Mouse (Mus musculus) skeletal muscle tissue, adult 2 months (tissue): ENCODE measurements around the gene Sesn1.
"Not testable (repeated sequence)": the region's sequence is repeated elsewhere in the genome, so short reads cannot be mapped to it uniquely, and the experiment has no call there.

Source experiments
- DNase-seq: peaks from one replicate; pipeline ENCODE4 v3.0.0-alpha.2; 2012; ENCODE audit warnings: low read depth, low spot score

Sesn1 gene

DNA sequence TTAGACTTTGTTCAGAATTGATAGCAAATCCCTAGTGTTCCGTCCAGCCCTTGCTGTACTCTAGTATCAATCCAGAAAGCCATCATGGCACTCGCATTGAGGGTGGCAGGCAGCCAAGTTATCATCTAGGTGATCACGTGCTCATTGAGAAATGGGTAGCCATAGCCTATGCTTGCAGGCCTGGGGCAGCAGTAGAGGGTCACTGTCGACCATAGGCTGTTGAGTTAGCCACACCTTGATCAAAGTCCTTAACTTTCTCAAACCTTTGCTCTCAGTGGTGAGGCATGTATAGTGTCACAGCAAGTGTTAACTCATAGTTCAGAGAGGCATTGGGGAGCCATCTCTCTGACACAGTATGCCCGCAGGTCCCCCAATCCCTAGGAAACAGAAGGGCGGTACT is 11.4 kb downstream of the Sesn1 start:
- DNase-seq = no peak

GRCm38 (mm10) chr10:41822573-41823281 is 13.0 kb downstream of the Sesn1 start:
- peak; percentile 30 for DNase-seq

GRCm38 (mm10) chr10:41823282-41823675 is 13.5 kb downstream of the Sesn1 start:
- DNase-seq = not testable (repeated sequence)

DNA sequence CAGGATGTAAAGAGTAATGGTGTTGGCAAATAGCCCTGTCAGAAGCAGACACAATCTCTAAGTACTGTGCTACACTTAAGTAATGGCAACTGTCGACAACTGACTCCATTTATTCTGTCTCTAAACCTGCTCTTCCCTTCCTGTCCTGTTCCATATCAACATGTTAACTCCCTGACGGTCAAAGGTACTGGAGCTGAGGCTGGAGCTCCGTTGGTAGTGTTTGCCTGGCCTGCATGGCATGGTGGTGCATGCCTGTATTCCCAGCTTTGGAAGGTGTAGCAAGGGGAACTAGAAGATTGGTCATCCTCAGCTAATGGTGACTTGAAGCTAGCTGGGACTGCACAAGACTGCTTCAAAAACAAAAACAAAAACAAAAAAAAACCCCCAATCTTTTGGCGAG is 14.2 kb downstream of the Sesn1 start:
- no peak for DNase-seq

GRCm38 (mm10) chr10:41825041-41825440 is 15.3 kb downstream of the Sesn1 start:
- no peak for DNase-seq

GRCm38 (mm10) chr10:41825996-41826395 is 16.3 kb downstream of the Sesn1 start:
- no peak for DNase-seq

DNA sequence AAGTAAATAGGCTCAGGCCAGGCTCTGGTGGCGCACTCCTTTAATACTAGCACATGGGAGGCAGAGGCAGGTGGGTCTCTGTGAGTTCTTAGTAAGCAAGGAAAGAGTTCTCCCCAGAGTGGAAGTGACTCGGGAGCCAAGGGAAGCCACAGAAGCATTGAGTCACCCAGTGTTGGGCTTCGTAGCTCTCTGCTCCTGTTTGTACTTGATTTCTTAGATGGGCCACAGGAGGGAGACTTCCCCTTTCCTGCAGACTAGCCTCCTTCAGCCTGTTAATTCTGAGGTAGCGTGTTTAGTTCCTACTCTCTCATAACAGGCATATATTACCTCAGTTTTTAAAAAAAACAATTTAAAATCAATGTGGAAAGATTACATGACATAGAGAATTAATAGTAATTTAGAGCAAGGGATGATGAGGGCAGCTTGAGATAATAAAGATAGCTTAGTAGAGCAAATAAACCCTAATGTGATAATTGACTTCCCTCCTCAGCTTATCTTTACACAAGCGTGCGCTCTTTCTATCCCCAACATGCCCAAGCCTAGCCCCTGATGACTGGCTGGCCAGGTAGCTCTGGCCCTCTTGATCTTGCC is 16.9 kb downstream of the Sesn1 start:
- no peak for DNase-seq

DNA sequence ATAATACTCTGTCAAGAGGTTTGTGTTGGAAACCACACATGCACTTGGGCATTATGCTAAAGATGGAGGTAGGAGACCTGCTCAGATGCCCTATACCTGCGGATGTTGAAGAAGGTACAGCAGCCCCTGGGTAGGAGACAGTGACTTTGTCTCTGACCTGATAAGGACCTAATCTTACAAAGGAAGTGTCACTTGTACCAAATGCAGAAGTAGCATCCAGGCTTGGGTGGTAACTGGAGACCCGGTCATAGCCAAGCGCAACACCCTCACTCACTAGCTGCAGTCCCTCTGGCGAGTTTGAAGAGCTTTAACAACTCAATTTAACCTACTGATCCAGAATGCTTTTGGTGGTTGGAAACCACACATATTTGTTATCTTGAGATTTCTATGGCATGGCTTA is 18.0 kb downstream of the Sesn1 start:
- DNase-seq = no peak

DNA sequence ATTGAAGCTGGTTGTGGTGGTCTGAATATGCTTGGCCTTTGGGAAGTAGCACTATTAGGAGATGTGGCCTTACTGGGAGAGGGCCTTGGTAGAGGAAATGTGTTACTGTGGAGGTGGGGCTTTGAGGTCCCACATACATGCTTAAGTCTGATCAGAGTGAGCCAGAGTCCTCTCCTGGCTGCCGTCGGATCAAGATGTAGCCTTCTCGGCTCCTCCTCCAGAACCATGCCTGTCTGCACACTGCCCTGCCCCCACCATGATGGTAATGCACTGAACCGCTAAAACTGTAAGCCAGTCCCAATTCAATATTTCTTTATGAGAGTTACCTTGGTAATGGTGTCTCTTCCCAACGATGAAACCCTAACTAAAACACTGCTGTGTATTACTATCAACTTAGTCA is 19.5 kb downstream of the Sesn1 start:
- DNase-seq = no peak

DNA sequence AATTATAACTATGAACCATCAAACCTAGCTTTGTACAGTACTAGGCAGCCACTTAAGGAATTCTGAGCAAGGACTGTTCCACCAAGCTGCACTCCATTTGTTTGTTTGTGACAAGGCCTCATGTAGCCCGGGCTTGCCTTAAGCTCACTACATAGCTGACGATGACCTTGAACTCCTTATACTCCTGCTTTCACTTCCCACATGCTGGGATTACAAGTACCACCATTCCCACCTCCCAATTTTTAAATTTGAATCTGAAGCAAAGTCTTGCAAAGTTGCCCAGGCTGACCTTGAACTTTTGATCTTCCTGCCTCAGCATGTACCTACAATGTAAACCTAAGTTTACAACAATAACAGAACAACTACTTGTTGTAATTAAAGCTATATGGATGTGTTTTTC is 20.2 kb downstream of the Sesn1 start:
- no peak for DNase-seq

DNA sequence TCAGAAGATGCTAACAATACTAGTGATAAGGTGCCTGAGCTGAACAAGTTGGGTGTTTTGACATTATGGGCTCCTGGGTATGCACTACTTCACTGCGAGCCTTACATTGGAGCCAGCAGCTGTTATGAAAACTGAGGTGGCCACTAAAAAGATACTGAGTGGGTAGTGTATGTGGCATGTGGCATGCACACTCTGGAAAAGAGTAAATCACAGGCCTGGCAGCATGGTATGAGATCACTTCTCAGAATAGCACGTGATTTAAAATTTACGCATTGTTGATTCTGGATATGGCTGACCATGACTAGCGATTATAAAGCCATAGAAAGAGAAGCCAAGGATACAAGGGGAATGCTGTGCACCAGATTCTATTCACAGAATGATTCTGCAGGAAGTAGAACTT is 20.7 kb downstream of the Sesn1 start:
- no peak for DNase-seq

DNA sequence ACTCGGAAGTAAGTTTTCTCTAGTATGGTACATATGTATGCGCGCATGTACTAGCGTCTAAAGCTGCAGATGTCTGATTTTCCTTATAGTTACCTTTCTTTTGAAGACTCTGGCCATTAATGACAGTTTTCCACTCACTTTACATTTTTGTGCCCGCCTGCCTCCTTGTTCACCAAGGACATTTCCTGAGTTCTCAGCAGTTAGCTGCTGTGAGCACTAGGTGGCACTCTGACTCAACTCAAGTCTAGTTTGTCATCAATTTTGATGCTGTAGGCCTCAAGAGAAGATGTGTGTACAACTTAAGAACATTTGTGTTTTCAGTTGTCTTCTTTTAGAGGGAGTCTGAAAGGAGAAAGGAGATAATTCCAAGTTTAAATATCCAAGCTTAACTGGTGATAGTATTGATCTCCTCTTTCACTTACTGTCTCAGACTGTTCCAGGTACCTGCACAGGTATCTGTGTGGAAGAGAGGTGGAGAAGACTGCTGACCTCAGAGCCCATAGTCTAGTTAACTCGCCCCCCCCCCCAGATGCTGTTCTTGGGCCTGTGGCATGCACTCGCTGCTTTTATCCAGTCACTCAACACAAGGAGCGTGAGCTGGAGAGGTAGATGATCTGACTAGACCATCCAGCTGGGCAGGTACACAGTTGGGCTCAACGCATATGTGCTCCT is 21.3 kb downstream of the Sesn1 start:
- DNase-seq = peak; percentile 70

DNA sequence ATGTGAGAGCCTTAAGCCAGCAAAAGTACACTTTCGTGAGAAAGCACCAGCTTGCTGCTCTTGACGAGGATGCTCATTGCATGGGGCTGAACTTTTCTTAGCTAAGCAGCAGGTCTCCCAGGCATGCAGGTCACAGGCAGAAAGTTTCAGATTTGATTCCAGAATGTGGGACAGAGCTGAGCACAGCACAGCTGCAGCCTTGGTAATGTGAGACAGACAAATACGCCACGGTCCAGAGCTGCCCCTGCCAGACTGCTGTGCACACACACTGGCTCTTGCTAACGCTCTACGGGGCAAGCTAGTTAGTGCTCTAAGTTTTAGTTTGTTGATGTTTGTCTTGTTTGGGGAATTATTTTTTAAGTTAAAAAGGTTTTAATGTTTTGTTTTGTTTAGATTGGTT is 22.5 kb downstream of the Sesn1 start:
- DNase-seq = peak; percentile 73

DNA sequence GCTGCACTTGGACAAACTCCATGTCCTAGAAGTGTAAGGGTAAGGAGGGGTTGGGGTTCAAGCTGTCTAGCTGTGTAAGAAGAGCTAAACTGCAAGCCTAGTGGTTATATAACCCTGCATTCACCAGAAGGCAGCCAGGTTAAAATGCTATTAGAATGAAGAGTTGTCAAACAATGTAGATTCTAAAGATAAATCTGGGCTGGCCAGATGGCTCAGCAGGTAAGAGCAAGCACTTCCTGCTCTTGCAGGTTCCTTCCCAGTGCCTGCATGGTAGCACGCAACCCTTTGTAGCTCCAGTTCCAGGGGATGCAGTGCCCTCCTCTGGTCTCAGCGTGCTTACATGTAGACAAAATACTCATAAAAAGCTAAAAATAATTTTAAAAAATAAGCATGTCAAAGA is 24.4 kb downstream of the Sesn1 start:
- DNase-seq = no peak

DNA sequence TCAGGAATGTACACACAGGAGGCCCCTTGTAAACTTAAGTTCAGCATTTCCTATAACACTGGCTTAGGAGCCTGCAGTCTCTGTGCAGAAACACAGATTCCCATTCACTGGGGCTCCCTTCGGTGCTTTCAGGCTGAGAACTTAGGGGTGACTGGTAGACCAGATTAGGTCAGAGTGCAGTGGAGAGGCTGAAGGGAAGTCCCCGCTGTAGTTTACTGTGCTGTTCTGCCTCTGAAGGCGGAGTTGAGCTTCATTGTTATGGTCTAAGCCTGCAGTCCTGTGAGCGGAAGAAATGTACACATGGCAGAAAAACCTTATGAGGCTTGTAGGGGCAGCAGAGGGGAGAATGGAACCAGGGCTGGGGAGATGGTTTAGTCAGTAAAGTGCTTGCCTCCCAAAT is 29.2 kb downstream of the Sesn1 start:
- DNase-seq = no peak

- no peak for DNase-seq
Measured at GRCm38 (mm10) chr10:41847737-41848136, 38.0 kb downstream of the Sesn1 start.

DNA sequence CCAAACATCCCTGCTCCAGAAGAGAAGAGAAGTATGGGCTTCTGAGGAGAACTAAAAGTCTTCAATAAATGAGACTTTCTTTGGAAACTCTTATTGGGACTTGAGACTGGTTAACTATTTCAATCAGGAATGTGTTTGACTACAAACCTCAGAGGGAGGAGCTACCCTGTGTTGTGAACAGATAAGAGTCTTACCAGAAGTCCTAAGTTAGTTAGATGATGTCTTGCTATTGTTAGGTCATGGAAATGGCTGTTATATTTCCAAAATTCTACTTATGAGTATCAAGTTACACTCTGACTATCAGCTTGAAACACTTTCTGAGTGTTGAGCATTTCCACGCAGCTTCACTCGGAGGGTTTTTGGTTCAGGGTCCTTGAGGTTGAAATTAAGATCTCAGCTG is 39.0 kb downstream of the Sesn1 start:
- no peak for DNase-seq

GRCm38 (mm10) chr10:41859820-41860219 is 50.1 kb downstream of the Sesn1 start:
- no peak for DNase-seq

DNA sequence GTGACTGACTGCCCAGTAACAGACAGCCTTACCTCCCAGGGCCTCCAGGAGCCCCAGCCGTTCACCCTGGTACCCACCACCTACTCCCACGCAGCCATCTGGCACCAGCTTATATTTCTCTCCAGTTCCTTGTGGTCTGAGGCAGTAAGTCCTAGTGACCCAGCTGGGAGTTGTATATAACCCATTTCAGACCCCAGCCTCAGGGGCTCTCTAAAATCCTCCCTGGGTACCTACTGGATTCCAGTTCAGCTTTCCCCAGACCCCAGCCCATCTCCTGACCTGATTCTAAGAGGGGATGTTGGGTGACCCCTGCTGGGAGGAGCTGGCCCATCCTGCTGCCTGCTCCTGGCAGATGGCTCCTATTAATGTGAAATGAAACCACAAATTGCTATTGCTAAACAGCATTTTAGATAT is 50.5 kb downstream of the Sesn1 start:
- DNase-seq = no peak

DNA sequence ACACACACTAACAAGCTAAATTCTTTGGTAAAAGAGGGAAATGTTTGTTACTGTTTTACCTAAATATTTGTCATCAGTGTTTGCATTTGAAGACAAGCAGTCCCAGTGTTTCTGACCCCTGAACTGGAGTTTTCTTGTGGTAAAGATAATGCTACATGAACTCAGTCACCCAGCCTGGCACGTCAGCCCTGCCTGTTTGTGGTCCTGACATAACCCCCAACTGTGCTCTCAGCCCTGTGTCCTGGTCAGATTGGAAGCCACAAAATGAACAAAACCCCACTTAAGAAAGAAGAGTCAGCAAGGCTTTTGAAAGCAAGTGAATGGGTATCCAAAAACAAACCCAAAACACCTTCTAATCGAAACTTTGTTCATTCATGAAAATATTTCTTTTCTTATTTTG is 53.3 kb downstream of the Sesn1 start:
- no peak for DNase-seq

GRCm38 (mm10) chr10:41866069-41866837 is 56.5 kb downstream of the Sesn1 start:
- DNase-seq = peak; percentile 21

DNA sequence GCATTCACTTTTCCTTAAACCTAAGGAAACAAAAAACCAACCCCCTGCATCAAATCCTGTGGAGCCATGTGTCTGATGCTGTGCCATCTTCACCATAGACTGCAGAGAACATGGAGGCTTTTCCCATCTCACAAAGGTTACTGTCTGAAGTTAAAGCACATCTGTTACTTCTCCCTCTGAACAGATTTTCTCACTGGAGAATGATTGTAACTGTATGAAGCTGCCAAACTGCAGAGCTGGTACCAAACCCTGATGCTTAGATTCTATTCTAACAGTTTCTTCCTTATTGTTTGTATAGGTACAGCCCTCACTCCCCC is 57.1 kb downstream of the Sesn1 start:
- no peak for DNase-seq

GRCm38 (mm10) chr10:41867956-41868355 is 58.2 kb downstream of the Sesn1 start:
- DNase-seq = no peak
